Mouse (Mus musculus) liver, embryonic 14.5 days (tissue): ENCODE results near the gene Gm10553. TPM values are rescaled to one million over a fixed set of nuclear protein-coding genes. Genes with fewer than 3 reads are reported as not detected.
"Not testable (repeated sequence)": the region's sequence is repeated elsewhere in the genome, so short reads cannot be mapped to it uniquely, and the experiment has no call there.

Experiments used
- ATAC-seq: fragments of 200-750 bp; cut with Nextera tagmentation; 2 replicates; pipeline ENCODE4 v1.8.0; 2017; ENCODE audit warnings: moderate number of reproducible peaks, mild to moderate bottlenecking, moderate library complexity; ENCODE audit not compliant: insufficient read depth
- DNase-seq, 3 experiments: peaks; one replicate each; pipeline ENCODE4 v3.0.0-alpha.2; 2012 to 2013; ENCODE audit warnings: low read depth in 3 of 3, low spot score in 3 of 3
- H3K27ac ChIP-seq: fragments of 300-500 bp; sonication (generic); 2 replicates; pipeline ENCODE4 v1.5.1; 2014; ENCODE audit warnings: moderate library complexity, mild to moderate bottlenecking, control low read depth, inconsistent platforms
- H3K27me3 ChIP-seq: fragments of 300-500 bp; sonication (generic); 2 replicates; pipeline ENCODE4 v1.6.1; 2014; ENCODE audit warnings: mild to moderate bottlenecking, low read length, moderate library complexity; ENCODE audit not compliant: control insufficient read depth, insufficient read depth
- H3K36me3 ChIP-seq: fragments of 300-500 bp; sonication (generic); replicated peaks from 2 replicates; pipeline ENCODE4 v1.6.1; 2014; ENCODE audit warnings: low read depth; ENCODE audit not compliant: control insufficient read depth, insufficient read depth
- H3K4me1 ChIP-seq, 2 experiments: fragments of 200-500 bp in 1 of 2; fragments of 300-500 bp in 1 of 2; sonication (generic) in 1 of 2; replicated peaks; 2 replicates each; pipeline ENCODE4 v1.6.1; 2012 to 2014; ENCODE audit warnings: antibody characterized with exemption in 1 of 2, inconsistent platforms in 1 of 2, low read length in 1 of 2; ENCODE audit not compliant: control insufficient read depth in 2 of 2, insufficient read depth in 2 of 2
- H3K4me2 ChIP-seq: fragments of 300-500 bp; sonication (generic); 2 replicates; pipeline ENCODE4 v1.6.1; 2014; ENCODE audit warnings: low read depth, mild to moderate bottlenecking, control low read depth, moderate library complexity
- H3K4me3 ChIP-seq, 2 experiments: fragments of 200-500 bp in 1 of 2; fragments of 300-500 bp in 1 of 2; sonication (generic) in 1 of 2; 2 replicates each; pipeline ENCODE4 v1.5.1; 2012 to 2014; ENCODE audit warnings: low read depth in 2 of 2, low read length in 2 of 2, mild to moderate bottlenecking in 2 of 2, control low read depth in 1 of 2, inconsistent platforms in 1 of 2, moderate library complexity in 1 of 2; ENCODE audit not compliant: insufficient read depth in 1 of 2
- H3K9ac ChIP-seq: fragments of 300-500 bp; sonication (generic); replicated peaks from 2 replicates; pipeline ENCODE4 v1.6.1; 2014; ENCODE audit warnings: mild to moderate bottlenecking, control low read depth, moderate library complexity
- H3K9me3 ChIP-seq: fragments of 300-500 bp; sonication (generic); 2 replicates; pipeline ENCODE4 v1.6.1; 2016; ENCODE audit warnings: low read length, mixed read lengths; ENCODE audit not compliant: control insufficient read depth
- WGBS: fragments of 180-500 bp; shearing (Covaris S2); extraction: QIAGEN DNeasy Blood & Tissue Kit; methylation state at CpG from one replicate; pipeline ENCODE4 v1.1.7; 2014; ENCODE audit not compliant: insufficient replicate concordance; 5-methylcytosine and 5-hydroxymethylcytosine counted together
- polyA plus RNA-seq, 2 experiments: library from polyadenylated mRNA; depleted of rRNA in 1 of 2; stranded (reverse) in 1 of 2; unstranded in 1 of 2; fragments of >200 nt; fragmentation: Nextera tagmentation in 1 of 2; extraction: Ambion mirVana in 1 of 2; gene quantifications; 2 replicates each; pipeline versions ENCODE4 v1.2.1 to v1.2.3; 2012 to 2014

The Gm10553 gene
- polyA plus RNA-seq, 2 experiments: not detected

DNA sequence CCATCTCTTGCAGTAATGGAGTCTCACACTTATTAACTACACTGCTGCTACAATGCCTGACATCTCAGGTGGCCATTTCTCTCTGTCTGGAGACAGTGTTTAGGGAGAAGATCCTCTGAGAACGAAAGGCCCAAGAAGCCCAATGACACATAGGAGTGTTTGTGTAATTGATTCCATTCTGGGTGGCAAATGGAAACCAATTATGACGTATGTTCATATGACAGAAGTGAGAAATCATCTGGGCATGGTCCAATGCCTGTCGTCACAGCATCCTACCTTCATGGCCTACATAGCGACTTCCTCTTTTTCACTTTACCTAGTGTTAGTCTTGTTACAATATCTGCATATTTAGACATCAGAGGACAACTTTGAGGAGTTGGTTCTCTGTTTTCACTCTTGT, 1.8 kb downstream of the Gm10553 start:
- H3K4me2 ChIP-seq, H3K9me3 ChIP-seq, H3K36me3 ChIP-seq, H3K27me3 ChIP-seq, DNase-seq, H3K4me3 ChIP-seq, H3K4me1 ChIP-seq, H3K9ac ChIP-seq, ATAC-seq, H3K27ac ChIP-seq: not testable (repeated sequence)
- 61% methylated on average over 4 of the region's 4 CpGs for WGBS

DNA sequence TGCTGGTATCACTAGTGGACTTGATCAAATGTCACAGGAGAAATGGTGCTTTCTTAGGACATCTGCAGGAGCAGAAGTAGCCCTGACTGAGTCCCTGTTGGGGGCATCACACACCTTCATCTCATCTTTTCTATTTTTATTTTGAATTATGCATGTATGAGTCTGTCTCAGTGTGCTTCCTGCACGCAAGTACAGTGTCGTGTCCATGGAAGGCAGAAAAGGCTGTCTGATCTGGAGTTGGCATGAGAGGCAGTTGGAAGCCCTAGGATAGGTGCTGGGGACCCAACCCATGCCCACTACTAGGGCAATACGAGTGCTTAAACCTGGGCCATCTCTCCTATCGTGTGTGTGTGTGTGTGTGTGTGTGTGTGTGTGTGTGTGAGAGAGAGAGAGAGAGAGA, 5.4 kb downstream of the Gm10553 start:
- H3K27ac ChIP-seq, DNase-seq, H3K9me3 ChIP-seq, H3K4me3 ChIP-seq, H3K4me1 ChIP-seq, H3K9ac ChIP-seq, ATAC-seq, H3K27me3 ChIP-seq, H3K36me3 ChIP-seq, H3K4me2 ChIP-seq: not testable (repeated sequence)
- WGBS: 54% methylated on average over 4 of the region's 4 CpGs

DNA sequence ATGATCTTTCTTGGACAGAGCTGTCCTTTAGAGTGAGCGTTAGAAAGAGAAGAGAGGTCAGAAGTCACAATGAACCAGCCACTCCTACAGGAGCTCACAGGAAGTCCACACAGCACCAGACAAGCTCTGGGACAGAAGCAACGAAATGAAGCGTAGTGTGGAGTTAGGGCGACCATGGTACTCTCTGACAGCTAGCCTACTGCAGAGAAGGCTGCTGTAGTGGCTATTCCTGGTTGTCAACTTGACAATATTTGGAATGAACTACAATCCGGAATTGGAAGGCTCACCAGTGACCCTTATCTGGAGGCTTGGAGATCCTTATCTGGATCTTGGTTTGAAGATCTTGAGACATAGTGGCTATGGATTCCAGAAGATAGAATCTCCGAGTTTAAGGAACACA, 6.0 kb downstream of the Gm10553 start:
- not testable (repeated sequence) for ATAC-seq, H3K9ac ChIP-seq, H3K9me3 ChIP-seq, DNase-seq, H3K4me1 ChIP-seq, H3K36me3 ChIP-seq, H3K4me3 ChIP-seq, H3K27ac ChIP-seq, H3K27me3 ChIP-seq, H3K4me2 ChIP-seq
- 51% methylated on average over 5 of the region's 6 CpGs for WGBS

DNA sequence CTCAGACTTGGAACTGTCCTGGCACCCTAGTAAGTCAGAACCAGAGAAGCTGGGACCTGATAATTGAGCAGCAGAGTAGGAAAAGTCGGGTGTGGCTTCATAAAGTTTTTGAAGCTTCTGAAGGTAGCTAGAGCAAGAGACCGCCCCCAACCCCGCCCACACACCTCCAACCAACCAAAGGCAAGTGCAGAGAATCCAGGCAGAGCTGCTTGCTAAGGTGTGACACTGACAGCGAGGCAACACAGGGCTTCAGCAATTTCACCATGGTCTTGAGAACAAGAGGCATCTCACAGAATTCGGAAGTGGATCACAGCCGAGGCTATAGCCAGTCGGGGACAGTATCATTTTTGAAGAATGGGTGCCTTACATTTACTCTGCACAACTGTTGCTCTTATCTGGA, 9.8 kb downstream of the Gm10553 start, which contains the start of gene A530032D15Rik:
Gene A530032D15Rik, minus strand, starts transcription at position 101 of the 400 bp plus-strand sequence.
- not testable (repeated sequence) for H3K4me1 ChIP-seq, H3K27me3 ChIP-seq, DNase-seq, H3K9me3 ChIP-seq, H3K36me3 ChIP-seq, H3K9ac ChIP-seq, H3K4me3 ChIP-seq, ATAC-seq, H3K4me2 ChIP-seq, H3K27ac ChIP-seq
- 80% methylated on average over 1 of the region's 7 CpGs for WGBS

DNA sequence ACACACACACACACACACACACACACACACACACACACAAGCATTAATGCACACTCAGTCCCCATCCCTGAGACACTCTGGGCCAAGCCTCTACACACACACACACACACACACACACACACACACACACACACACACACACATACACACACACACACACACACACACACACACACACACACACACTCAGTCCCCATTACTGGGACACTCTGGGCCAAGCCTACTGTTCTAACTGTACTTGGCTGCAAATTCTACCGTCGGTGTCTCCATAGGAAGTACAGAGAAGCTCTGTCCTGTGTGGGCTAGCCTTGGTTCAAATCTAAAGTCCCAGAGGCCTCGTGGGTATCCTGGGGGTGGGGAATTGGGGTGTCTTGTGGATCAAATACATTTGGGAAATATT, 10.9 kb downstream of the Gm10553 start:
- H3K9ac ChIP-seq, H3K4me1 ChIP-seq, H3K4me3 ChIP-seq, H3K27me3 ChIP-seq, H3K36me3 ChIP-seq, ATAC-seq, H3K27ac ChIP-seq, H3K4me2 ChIP-seq, H3K9me3 ChIP-seq, DNase-seq: not testable (repeated sequence)
- WGBS: 59% methylated on average over 2 of the region's 3 CpGs

DNA sequence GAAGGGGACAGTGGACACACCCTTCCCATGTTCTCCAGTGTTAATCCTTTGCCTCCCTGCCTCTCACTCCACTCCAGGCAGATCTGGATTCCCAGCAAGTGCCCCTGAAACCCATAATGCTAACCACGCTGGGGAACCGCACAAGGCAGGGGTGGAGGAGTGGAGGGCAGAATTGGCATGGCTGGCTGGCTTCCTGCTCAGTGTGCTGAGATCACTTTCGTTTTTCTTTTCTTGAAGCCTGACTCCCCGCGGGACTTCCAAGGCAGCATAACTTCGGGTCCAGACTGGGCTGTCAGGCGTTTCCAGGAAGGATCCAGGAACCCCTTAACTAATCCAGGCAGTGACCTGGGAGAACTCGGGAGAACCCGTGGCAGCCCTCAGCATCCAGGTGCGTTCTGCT, 11.6 kb downstream of the Gm10553 start:
- H3K4me2 ChIP-seq, H3K4me1 ChIP-seq, DNase-seq, H3K9ac ChIP-seq, H3K36me3 ChIP-seq, H3K9me3 ChIP-seq, H3K4me3 ChIP-seq, ATAC-seq, H3K27ac ChIP-seq, H3K27me3 ChIP-seq: not testable (repeated sequence)
- 45% methylated on average over 9 of the region's 10 CpGs for WGBS

DNA sequence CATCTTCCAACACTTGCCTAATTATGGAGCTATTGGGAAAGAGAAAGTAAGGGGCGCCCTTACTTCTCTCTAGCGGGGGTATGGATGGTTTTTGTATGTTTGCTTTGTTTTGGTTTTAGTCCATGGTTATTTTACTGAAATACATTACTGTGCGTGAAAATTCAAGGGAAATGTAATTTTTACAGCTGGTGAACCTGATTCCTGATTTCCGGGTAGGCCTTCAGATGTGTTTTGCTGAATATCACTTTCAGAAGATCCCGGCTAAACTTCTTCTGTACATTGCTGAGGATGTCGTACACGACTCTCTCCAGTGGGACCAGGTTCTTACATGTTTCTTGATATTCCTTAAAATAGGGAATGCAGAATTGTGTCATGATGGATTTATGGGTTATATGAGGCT, 12.3 kb downstream of the Gm10553 start:
- not testable (repeated sequence) for H3K4me1 ChIP-seq, H3K27me3 ChIP-seq, H3K36me3 ChIP-seq, H3K9me3 ChIP-seq, DNase-seq, H3K27ac ChIP-seq, H3K9ac ChIP-seq, H3K4me2 ChIP-seq, H3K4me3 ChIP-seq, ATAC-seq
- 67% methylated on average over 7 of the region's 7 CpGs for WGBS

DNA sequence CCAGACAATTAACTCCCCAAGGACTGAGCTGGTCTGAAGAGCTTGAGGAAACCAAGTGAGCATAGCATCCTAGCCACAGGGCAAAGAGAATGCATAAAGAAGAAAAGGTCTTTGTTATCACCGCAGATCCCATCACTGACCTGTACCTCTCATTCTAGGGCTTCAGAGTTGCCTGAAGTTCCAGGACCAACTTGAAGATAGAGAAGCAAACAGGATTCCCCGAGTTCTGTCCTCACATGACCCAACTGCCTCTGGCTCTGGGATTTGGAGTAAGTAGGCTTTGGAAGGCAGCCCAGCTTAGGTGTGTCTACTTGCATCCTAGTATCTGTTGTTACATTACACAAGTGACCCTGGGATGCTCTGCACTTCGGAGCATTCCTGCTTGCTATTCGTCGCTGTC, 12.9 kb downstream of the Gm10553 start:
- not testable (repeated sequence) for H3K27ac ChIP-seq, DNase-seq, H3K4me1 ChIP-seq, H3K9me3 ChIP-seq, H3K36me3 ChIP-seq, H3K4me2 ChIP-seq, H3K4me3 ChIP-seq, H3K27me3 ChIP-seq, H3K9ac ChIP-seq, ATAC-seq
- WGBS: 55% methylated on average over 2 of the region's 5 CpGs
